Mouse (Mus musculus): ENCODE data around the gene Adgrl3.

Adgrl3 gene

GRCm38 (mm10) chr5:81370126-81370850 is 350.4 kb downstream of the Adgrl3 start:
- in situ Hi-C loops (cut with MboI, MseI): no loop called here

GRCm38 (mm10) chr5:81375992-81376391 is 356.1 kb downstream of the Adgrl3 start:
- in situ Hi-C loops (cut with MboI, MseI): no loop called here

- in situ Hi-C loops (cut with MboI, MseI): no loop called here
These were observed 385.7 kb downstream of the Adgrl3 start for GRCm38 (mm10) chr5:81405582-81406143.

GRCm38 (mm10) chr5:81417326-81417725 is 397.4 kb downstream of the Adgrl3 start:
- in situ Hi-C loops (cut with MboI, MseI): no loop called here

GRCm38 (mm10) chr5:81427393-81427792 is 407.5 kb downstream of the Adgrl3 start:
- in situ Hi-C loops (cut with MboI, MseI): no loop called here

- in situ Hi-C loops (cut with MboI, MseI): no loop called here
These were observed 416.4 kb downstream of the Adgrl3 start for GRCm38 (mm10) chr5:81436375-81436774.

GRCm38 (mm10) chr5:81442150-81442549 is 422.2 kb downstream of the Adgrl3 start:
- in situ Hi-C loops (cut with MboI, MseI): no loop called here

- in situ Hi-C loops (cut with MboI, MseI): no loop called here
These were observed 446.0 kb downstream of the Adgrl3 start for GRCm38 (mm10) chr5:81465971-81466370.

GRCm38 (mm10) chr5:81474681-81475080 is 454.7 kb downstream of the Adgrl3 start:
- in situ Hi-C loops (cut with MboI, MseI): no loop called here

- in situ Hi-C loops (cut with MboI, MseI): no loop called here
These were observed 455.5 kb downstream of the Adgrl3 start for GRCm38 (mm10) chr5:81475406-81475805.

GRCm38 (mm10) chr5:81475971-81476606 is 456.2 kb downstream of the Adgrl3 start:
- in situ Hi-C loops (cut with MboI, MseI): no loop called here

GRCm38 (mm10) chr5:81480911-81481310 is 461.0 kb downstream of the Adgrl3 start:
- in situ Hi-C loops (cut with MboI, MseI): loop anchor here in 1 of 2 experiments (10.0 kb wide), 1 partner anchor 1584 kb away; no protein-coding TSS in a partner anchor

GRCm38 (mm10) chr5:81483890-81484289 is 464.0 kb downstream of the Adgrl3 start:
- in situ Hi-C loops (cut with MboI, MseI): loop anchor here in 1 of 2 experiments (10.0 kb wide), 1 partner anchor 1581 kb away; no protein-coding TSS in a partner anchor

GRCm38 (mm10) chr5:81501076-81501475 is 481.1 kb downstream of the Adgrl3 start:
- in situ Hi-C loops (cut with MboI, MseI): no loop called here

GRCm38 (mm10) chr5:81518720-81519496 is 499.0 kb downstream of the Adgrl3 start:
- in situ Hi-C loops (cut with MboI, MseI): no loop called here

- in situ Hi-C loops (cut with MboI, MseI): no loop called here
These were observed 499.8 kb downstream of the Adgrl3 start for GRCm38 (mm10) chr5:81519497-81520382.

GRCm38 (mm10) chr5:81522760-81523159 is 502.8 kb downstream of the Adgrl3 start:
- in situ Hi-C loops (cut with MboI, MseI): no loop called here

GRCm38 (mm10) chr5:81524532-81524961 is 504.6 kb downstream of the Adgrl3 start:
- in situ Hi-C loops (cut with MboI, MseI): no loop called here

GRCm38 (mm10) chr5:81525326-81525725 is 505.4 kb downstream of the Adgrl3 start:
- in situ Hi-C loops (cut with MboI, MseI): no loop called here

- in situ Hi-C loops (cut with MboI, MseI): no loop called here
These were observed 511.7 kb downstream of the Adgrl3 start for GRCm38 (mm10) chr5:81531639-81532038.

- in situ Hi-C loops (cut with MboI, MseI): no loop called here
These were observed 530.3 kb downstream of the Adgrl3 start for GRCm38 (mm10) chr5:81550211-81550610.
